Mouse (Mus musculus) splenic B cell, adult 2 months (primary cell): ENCODE data around the gene 1110065P20Rik.
A peak's percentile ranks its signal among the peaks of the same experiment; 100 is the strongest.

Source experiments
- DNase-seq: peaks from one replicate; pipeline ENCODE4 v3.0.0-alpha.2; 2011; ENCODE audit warnings: low read depth, low spot score
- H3K27me3 ChIP-seq: 2 replicates; pipeline ENCODE4 v1.6.1; 2012; ENCODE audit warnings: mild to moderate bottlenecking, low read length, moderate library complexity, mixed read lengths; ENCODE audit not compliant: control insufficient read depth, poor library complexity, insufficient read depth, severe bottlenecking
- H3K36me3 ChIP-seq: 2 replicates; pipeline ENCODE4 v1.6.1; 2012; ENCODE audit warnings: mild to moderate bottlenecking, low read length, moderate library complexity, mixed read lengths; ENCODE audit not compliant: control insufficient read depth, poor library complexity, insufficient read depth, severe bottlenecking

The 1110065P20Rik gene

DNA sequence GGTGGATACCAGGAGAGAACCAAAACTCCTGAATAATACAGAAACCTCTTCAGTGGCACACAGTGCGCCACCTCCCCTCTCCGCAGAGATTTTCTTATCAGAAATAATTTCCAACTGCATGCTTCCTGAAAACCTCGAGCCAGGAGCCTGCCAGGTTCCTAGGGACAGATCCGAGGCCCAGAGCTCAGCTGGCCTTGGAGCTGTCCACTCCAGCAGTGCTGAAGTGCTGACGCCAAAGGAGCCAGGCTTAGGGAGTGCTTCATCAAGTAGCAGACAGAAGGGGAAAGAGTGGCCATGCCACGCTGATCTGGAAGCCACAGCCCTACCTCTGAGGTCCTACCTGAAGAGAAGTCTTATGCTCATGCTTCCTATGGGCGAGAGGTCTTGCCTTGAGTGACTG is 9.4 kb upstream of the 1110065P20Rik start:
- H3K27me3 ChIP-seq: peaks cover 3% of the 10 kb centered on the region
- DNase-seq: peak; percentile 35
- 0 out of 2 replicates have a peak, but pooled peaks cover 1% of the 10 kb centered on the region for H3K36me3 ChIP-seq

DNA sequence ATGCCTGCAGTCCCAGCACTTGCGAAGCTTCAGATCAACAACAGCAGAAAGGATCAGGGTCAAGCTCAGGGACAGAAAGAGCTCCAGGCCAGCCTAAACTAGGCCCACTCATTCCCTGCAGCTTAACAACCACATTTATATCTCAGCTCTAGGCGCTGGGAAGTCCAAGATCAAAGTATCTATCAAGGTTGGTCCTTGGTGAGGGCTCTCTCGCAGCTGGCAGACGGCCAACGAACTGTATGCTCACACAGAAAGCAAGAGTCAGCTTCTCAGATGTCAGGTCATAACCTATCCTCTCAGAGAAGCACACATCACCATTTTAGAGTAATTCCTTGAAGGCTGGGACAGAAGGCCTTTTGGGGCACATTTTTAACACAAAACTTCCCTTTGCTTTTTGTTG is 7.4 kb upstream of the 1110065P20Rik start:
- no peak for DNase-seq
- H3K27me3 ChIP-seq: peaks cover 3% of the 10 kb centered on the region
- H3K36me3 ChIP-seq: peaks cover 4% of the 10 kb centered on the region

DNA sequence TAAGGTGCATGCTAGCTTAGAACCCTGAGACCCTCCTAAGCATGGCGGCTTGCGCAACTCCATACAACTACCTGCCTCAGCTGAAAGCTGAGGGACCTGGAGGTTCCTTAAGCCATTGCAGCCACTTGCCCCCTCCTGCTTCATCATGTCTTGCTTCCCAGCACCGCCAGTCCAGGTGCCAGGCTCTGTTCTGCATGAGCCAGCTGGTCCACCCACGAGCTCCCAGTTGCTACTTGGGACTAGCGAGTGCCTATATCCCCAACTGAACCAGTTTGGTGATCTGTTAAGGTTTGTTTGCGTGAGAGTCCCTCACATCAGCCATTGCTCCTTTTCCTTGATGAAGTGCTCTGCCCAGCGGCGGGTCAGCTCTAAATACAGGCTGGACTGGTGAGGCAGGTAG is 5.3 kb upstream of the 1110065P20Rik start:
- peaks cover 1% of the 10 kb centered on the region for H3K27me3 ChIP-seq
- DNase-seq: no peak
- peaks cover 4% of the 10 kb centered on the region for H3K36me3 ChIP-seq

DNA sequence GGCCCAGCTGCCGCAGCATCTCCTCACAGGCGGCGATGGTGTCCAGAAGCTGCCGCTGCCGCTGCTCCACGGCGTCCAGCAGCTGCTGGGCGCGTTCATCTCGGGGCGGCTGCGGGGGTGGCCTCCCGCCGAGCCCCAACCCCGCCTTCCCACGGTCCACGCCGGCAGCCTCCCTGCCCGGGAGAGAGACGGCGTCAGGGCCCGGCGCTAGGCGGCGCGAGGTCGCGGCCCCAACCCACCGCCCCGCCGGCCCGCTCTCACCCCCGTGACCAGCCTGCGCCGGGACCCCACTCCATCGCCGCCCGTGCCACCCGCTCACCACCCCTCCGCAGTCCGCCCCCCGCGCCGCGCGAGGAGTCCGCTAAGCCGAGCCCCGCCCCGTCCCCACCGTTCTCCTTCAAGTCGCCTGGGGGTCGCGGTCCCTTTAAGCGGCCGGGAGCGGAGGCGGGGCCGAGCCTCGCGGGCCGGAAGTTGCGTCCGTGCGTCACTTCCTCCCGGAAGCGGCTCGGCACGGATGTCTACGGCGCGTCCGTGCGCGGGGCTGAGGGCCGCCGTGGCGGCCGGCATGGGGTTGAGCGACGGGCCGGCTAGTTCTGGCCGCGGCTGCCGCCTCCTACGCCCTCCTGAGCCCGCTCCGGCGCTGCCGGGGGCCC is 609 bp downstream of the 1110065P20Rik start, which contains the start of gene Yrdc:
Gene Yrdc, plus strand, starts transcription at position 419 of the 653 bp plus-strand sequence.
- no peaks in the 10 kb centered on the region for H3K27me3 ChIP-seq
- peaks cover 2% of the 10 kb centered on the region for H3K36me3 ChIP-seq
- peak; percentile 94 for DNase-seq

DNA sequence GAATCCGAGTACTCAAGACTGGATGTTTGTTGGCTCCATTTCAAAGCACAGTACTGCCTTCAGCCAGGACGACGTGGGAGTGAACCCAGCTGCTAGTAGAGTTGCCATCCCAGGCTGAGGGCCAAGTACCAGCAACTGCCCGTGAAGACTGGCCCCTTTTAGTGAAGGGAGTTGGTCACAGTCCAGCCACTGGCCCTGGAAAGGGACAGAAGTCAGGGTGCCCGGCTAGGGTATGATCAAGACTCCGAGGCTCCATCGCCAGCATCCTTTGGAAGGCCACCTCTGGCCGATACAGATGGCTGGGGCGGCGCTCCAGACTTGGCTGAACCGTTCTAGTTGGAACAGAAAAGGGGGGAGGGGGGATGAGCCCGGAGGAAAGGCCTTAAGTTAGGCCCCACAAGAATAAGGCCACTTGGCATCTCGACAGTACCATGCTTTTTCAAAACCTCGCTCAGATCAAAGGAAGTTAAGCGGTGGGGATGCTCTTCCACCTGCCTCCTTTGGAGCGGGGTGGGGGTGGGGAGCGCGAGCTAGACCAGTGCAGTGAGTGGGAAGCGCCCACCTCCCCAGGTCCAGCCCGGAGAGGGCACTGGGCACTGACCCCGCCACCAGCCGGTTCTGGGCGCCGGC is 1.2 kb downstream of the 1110065P20Rik start:
- no peaks in the 10 kb centered on the region for H3K27me3 ChIP-seq
- no peak for DNase-seq

DNA sequence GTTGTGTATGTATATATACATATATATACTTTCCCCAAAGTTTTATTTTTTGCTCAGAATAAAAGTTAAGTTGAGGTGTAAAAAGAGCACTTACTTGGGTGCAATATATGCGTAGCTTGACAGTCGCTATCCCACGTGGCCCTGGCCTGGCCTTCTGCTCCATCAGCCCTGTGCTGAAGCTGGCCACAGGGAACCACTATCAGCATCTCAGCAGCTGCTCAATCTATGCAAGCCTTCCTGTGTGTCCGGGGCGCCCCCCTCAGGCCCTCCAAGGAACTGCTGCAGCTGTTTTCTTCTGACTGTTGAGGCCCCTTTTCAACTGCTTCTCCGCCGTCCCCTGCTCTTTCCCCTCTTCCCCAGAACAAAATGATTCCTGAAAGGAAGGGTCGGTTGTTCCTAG is 3.4 kb downstream of the 1110065P20Rik start:
- DNase-seq: peak; percentile 79
- H3K27me3 ChIP-seq: no peaks in the 10 kb centered on the region

More for the DNA sequence above, 1.2 kb downstream of the 1110065P20Rik start:
- H3K36me3 ChIP-seq: peaks cover 2% of the 10 kb centered on the region

DNA sequence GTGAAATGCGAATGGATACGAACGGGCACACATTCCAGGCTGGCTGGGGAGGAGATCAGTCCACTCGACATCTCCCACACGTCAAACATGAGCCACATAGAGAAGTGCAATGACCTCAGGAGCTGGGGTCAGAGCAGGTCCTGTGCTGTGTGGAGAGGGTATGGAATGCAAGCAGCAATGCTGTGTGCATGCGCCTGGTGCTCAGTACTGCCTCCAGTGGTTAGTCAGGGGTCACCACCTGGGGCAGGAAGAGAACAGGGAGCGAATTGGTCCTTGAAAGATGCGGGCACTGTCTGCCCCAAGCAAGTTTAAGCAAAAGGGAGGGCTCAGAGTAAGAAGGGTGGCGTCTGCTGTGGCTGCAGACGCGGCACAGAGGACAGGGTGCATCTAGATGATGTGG is 7.5 kb downstream of the 1110065P20Rik start:
- DNase-seq: peak; percentile 61
- H3K36me3 ChIP-seq: no peaks in the 10 kb centered on the region; the same call in 1 of the 2 replicates
- no peaks in the 10 kb centered on the region for H3K27me3 ChIP-seq

More for the DNA sequence above, 3.4 kb downstream of the 1110065P20Rik start:
- H3K36me3 ChIP-seq: no peaks in the 10 kb centered on the region

DNA sequence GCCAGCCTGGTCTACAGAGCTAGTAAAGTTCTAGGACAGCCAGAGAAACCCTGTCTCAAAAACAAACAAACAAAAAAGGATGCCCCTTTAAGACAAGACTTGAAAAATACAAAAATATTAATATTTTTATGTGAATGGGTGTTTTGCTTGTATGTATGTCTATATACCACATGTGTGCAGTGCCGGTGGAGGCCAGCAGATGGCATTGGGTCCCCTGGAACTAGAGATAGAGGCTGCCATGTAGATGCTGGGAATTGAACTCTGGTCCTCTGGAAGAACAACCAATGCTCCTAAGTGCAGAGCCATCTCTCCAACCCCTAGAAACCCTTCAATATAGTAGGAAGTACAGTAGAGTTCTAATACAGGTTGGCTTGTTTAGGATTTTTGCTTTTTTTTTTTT is 10.0 kb downstream of the 1110065P20Rik start:
- no peaks in the 10 kb centered on the region for H3K27me3 ChIP-seq
- DNase-seq: peak; percentile 41
- H3K36me3 ChIP-seq: peaks cover 3% of the 10 kb centered on the region; the same call in 1 of the 2 replicates

DNA sequence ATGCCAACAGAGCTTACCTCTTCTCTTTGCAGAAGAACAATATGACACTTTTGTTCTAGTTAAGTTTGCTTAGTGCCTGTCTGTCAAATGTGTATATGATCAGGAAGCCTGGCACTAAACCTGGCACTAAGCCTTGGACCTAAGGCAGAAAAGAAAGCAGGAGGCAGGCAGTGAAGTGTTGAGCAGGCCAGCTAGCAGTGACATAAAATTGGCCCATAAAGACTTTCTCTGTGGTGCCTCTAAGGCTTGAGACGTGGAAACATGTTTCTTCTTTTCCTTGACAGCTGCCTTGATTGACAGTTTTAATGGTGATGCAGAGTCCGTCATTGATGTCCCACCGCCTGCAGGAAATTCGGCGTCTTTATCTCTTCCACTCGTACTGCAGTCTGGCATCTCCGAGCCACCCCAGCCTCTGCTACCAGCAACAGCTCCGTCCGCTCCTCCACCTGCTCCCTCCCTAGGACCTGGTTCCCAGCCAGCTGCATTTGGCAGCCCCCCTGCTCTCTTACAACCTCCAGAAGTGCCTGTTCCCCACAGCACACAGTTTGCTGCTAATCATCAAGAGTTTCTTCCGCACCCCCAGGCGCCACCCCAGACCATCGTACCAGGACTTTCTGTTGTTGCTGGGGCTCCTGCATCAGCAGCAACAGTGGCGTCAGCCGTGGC is 12.8 kb downstream of the 1110065P20Rik start:
- no peaks in the 10 kb centered on the region for H3K27me3 ChIP-seq
- peaks cover 3% of the 10 kb centered on the region; the same call in 1 of the 2 replicates for H3K36me3 ChIP-seq
- DNase-seq: no peak

DNA sequence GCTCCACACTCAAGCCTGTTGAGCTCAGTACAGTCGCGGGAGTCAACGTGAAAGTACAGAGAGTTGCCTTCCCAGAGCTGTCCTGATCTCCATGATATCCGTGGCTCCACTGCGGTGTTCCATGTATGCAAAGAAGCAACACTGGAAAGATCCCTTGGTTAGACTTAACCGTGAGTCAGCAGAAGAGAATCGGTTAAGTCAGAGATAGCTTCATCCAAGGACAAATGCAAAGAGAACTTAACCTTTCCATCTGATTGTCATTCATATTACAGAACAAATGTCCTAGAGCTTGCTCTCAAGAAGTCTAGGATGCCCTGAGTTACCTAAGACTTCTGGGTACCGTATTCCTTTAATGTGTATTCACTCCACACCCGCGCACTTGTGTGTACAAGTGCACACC is 18.2 kb downstream of the 1110065P20Rik start:
- H3K27me3 ChIP-seq: no peaks in the 10 kb centered on the region
- H3K36me3 ChIP-seq: peaks cover 2% of the 10 kb centered on the region
- no peak for DNase-seq

DNA sequence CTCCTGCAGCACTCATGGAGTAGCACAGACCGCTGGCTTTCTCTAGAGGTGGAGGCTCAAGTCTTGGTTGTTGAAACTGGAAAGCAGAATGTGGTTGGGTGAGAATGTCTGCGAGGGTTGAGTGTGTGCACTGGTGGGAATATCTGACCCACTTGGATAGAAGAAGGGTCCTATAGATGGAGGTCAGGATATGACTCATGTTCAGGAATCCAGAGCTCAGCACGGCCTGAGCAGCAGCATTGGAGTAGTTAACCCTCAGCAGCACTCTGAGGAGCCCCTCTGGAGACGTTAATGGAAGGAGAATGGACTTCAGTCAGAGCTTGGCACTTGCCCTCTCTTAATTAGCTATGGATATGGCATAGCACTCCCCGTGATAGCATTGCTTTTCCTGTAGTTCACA is 21.3 kb downstream of the 1110065P20Rik start:
- no peak for DNase-seq
- Histone ChIP-seq H3K27me3 (no peaks in the 10 kb centered on the region), H3K36me3 (peaks cover 4% of the 10 kb centered on the region)

DNA sequence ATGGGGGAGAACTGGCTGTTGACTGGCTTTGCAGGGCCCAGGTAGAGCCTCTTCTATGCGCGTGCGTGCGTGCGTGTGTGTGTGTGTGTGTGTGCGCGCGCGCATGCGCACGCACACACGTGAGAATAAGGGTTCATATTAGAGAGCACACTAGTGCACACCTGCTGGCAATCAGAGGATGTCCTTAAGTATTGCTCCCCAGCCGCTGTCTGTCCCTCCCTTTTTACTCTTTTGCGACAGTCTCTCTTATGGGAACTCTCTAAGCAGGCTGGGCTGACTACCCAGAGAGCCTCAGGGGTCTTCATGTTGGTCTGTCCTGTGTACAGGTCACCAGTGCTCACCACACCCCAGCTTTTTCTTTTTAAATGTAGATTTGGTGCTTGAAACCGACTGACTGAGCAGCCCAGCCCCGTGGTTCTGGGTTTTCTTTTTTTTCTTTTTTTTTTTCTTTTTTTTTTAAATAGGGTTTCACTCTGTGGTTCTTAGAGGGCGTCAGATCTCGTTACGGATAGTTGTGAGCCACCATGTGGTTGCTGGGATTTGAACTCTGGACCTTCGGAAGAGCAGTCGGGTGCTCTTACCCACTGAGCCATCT is 25.5 kb downstream of the 1110065P20Rik start:
- peaks cover 2% of the 10 kb centered on the region for H3K36me3 ChIP-seq
- DNase-seq: no peak
- H3K27me3 ChIP-seq: no peaks in the 10 kb centered on the region

DNA sequence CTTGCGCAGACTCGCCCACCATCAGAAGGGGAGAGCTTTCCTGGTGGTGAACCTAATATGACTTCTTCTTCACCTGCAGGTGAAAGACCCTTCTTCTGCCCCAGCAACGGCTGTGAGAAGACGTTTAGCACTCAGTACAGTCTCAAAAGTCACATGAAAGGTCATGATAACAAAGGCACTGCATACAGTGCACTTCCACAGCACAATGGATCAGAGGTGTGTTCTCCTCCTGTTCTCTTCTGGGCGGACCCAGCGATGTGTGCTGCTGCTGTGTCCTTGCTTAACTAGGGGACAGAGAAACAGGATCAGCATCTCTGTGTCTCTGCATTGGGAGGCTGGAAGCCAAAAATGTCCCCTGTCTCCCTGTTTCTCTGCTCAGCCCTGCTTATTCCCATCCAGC is 26.0 kb downstream of the 1110065P20Rik start:
- Histone ChIP-seq H3K36me3 (peaks cover 2% of the 10 kb centered on the region), H3K27me3 (no peaks in the 10 kb centered on the region)
- no peak for DNase-seq

DNA sequence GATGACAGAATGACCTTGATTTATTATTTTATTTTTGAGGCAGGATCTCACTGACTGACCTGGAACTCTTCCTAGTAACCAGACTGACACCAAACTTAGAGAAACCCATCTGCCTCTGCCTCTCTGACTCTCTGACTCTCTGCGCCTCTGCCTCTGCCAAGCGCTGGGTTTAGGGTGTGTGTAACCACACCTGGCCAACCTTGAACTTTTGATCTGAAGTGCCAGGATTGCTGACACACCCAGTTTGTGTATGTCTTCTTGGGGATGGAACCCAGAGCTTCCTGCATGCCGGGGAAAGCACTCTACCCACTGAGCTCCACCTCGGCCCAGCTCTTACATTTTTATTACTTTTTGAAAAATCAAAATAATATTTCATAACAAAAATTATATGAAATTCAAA is 32.2 kb downstream of the 1110065P20Rik start:
- no peaks in the 10 kb centered on the region for H3K27me3 ChIP-seq
- no peaks in the 10 kb centered on the region; the same call in 1 of the 2 replicates for H3K36me3 ChIP-seq
- no peak for DNase-seq

DNA sequence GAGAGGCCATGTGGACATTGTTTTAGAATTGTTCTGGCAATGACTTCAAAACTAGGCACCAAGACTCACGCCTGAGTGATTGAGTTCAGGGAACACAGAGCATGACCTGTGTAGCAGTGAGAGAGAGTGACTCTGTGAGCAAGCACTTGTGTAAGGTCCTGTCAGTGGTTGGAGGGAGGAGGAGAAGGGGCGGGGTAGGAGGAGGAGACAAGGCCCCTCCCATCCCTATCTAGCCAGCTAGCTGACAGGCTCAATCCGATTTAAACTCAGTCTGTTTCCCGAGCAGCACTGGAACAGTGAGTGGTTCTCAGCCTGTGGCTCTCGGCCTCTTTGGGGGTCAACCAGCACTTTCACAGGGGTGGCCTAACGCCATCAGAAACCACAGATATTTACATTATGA is 33.2 kb downstream of the 1110065P20Rik start:
- H3K27me3 ChIP-seq: no peaks in the 10 kb centered on the region
- H3K36me3 ChIP-seq: no peaks in the 10 kb centered on the region; the same call in 1 of the 2 replicates
- no peak for DNase-seq
